In genomic region chr5:131468609-131469008, GRCm38 (mm10) we compare ENCODE assay signal across 21 mouse cellular contexts.
DNase-seq lines count a peak whose midpoint lies in the region; ATAC-seq and TF ChIP-seq lines count a peak whose summit lies in the region.
"Had no signal": no experiment of that assay in that cellular context is flagged by ENCODE, and none has a peak within 500 bp of the region (broad histone marks: within the 10 kb centered on the region; RNA-seq: fewer than 3 reads in every experiment).

No protein-coding gene starts in this region.

- H3K4me1 ChIP-seq in forebrain, embryonic 15.5 days = peaks cover 8% of the 10 kb centered on the region
- peaks cover 4% of the 10 kb centered on the region for H3K4me1 ChIP-seq in forebrain, embryonic 12.5 days
- peaks cover 3% of the 10 kb centered on the region for H3K4me1 ChIP-seq in hindbrain, embryonic 15.5 days (replicated peaks)
- H3K4me1 ChIP-seq in hindbrain, embryonic 14.5 days (replicated peaks; ENCODE audit: control insufficient read depth, insufficient read depth, low read length) = no peaks in the 10 kb centered on the region
- H3K4me1 ChIP-seq in lung, postnatal 0 days (ENCODE audit: insufficient read depth, low read depth, low read length) = no peaks in the 10 kb centered on the region
- H3K4me1 ChIP-seq: embryonic facial prominence, embryonic 13.5 days had no signal

- no peak overlapping the region for H3K4me3 ChIP-seq in forebrain, embryonic 15.5 days
- no peak overlapping the region for H3K4me3 ChIP-seq in forebrain, embryonic 12.5 days (replicated peaks)
- H3K4me3 ChIP-seq in hindbrain, embryonic 15.5 days = no peak overlapping the region
- H3K4me3 ChIP-seq in hindbrain, embryonic 14.5 days (replicated peaks; ENCODE audit: low read length) = no peak overlapping the region
- no peak overlapping the region for H3K4me3 ChIP-seq in lung, postnatal 0 days (ENCODE audit: low read depth, low read length)
- H3K4me3 ChIP-seq: embryonic facial prominence, embryonic 13.5 days; forebrain, embryonic 13.5 days; gastrocnemius, adult 2 months had no signal

- TF ChIP-seq CTCF in lung, postnatal 0 days (IDR thresholded peaks at IDR 0.05) = 0 out of 2 replicates have a peak, but pooled peaks have one; percentile 2

- no peak overlapping the region for H3K9ac ChIP-seq in forebrain, embryonic 15.5 days (replicated peaks)
- H3K9ac ChIP-seq in forebrain, embryonic 12.5 days = no peak overlapping the region
- H3K9ac ChIP-seq in hindbrain, embryonic 15.5 days = no peak overlapping the region
- H3K9ac ChIP-seq in hindbrain, embryonic 14.5 days = no peak overlapping the region
- H3K9ac ChIP-seq in lung, postnatal 0 days (replicated peaks; ENCODE audit: low read depth) = no peak overlapping the region
- H3K9ac ChIP-seq: embryonic facial prominence, embryonic 13.5 days; forebrain, embryonic 13.5 days had no signal

- H3K27me3 ChIP-seq in forebrain, embryonic 15.5 days = no peaks in the 10 kb centered on the region
- H3K27me3 ChIP-seq in forebrain, embryonic 12.5 days = no peaks in the 10 kb centered on the region
- no peaks in the 10 kb centered on the region for H3K27me3 ChIP-seq in hindbrain, embryonic 15.5 days
- no peaks in the 10 kb centered on the region for H3K27me3 ChIP-seq in hindbrain, embryonic 14.5 days (ENCODE audit: control insufficient read depth, insufficient read depth, low read length)
- no peaks in the 10 kb centered on the region for H3K27me3 ChIP-seq in lung, postnatal 0 days (replicated peaks; ENCODE audit: insufficient read depth, low read length)
- H3K27me3 ChIP-seq: embryonic facial prominence, embryonic 13.5 days; forebrain, embryonic 13.5 days had no signal

- H3K27ac ChIP-seq in forebrain, embryonic 15.5 days (replicated peaks) = no peak overlapping the region
- no peak overlapping the region for H3K27ac ChIP-seq in forebrain, embryonic 12.5 days
- 0 out of 2 replicates have a peak overlapping the region, but pooled peaks have one; percentile 10 for H3K27ac ChIP-seq in hindbrain, embryonic 15.5 days (replicated peaks)
- H3K27ac ChIP-seq in hindbrain, embryonic 14.5 days = no peak overlapping the region
- H3K27ac ChIP-seq in lung, postnatal 0 days (ENCODE audit: low read length) = no peak overlapping the region
- H3K27ac ChIP-seq: embryonic facial prominence, embryonic 13.5 days; forebrain, embryonic 13.5 days; gastrocnemius, adult 2 months had no signal

- H3K36me3 ChIP-seq in forebrain, embryonic 15.5 days = peaks cover 76% of the 10 kb centered on the region
- H3K36me3 ChIP-seq in forebrain, embryonic 12.5 days (replicated peaks) = peaks cover 86% of the 10 kb centered on the region
- peaks cover 56% of the 10 kb centered on the region for H3K36me3 ChIP-seq in hindbrain, embryonic 15.5 days
- peaks cover 85% of the 10 kb centered on the region for H3K36me3 ChIP-seq in hindbrain, embryonic 14.5 days (replicated peaks; ENCODE audit: control insufficient read depth, insufficient read depth)
- H3K36me3 ChIP-seq in lung, postnatal 0 days (ENCODE audit: insufficient read depth, low read length) = no peaks in the 10 kb centered on the region

- H3K4me2 ChIP-seq in forebrain, embryonic 15.5 days (replicated peaks) = no peak overlapping the region
- H3K4me2 ChIP-seq in forebrain, embryonic 12.5 days = no peak overlapping the region
- no peak overlapping the region for H3K4me2 ChIP-seq in hindbrain, embryonic 15.5 days
- H3K4me2 ChIP-seq in hindbrain, embryonic 14.5 days (replicated peaks) = no peak overlapping the region
- H3K4me2 ChIP-seq in lung, postnatal 0 days (replicated peaks; ENCODE audit: low read depth, low read length) = no peak overlapping the region
- H3K4me2 ChIP-seq: embryonic facial prominence, embryonic 13.5 days; forebrain, embryonic 13.5 days; heart, embryonic 11.5 days had no signal

- no peaks in the 10 kb centered on the region for H3K9me3 ChIP-seq in forebrain, embryonic 15.5 days
- no peaks in the 10 kb centered on the region for H3K9me3 ChIP-seq in forebrain, embryonic 12.5 days
- H3K9me3 ChIP-seq in hindbrain, embryonic 15.5 days = no peaks in the 10 kb centered on the region
- H3K9me3 ChIP-seq in hindbrain, embryonic 14.5 days (ENCODE audit: control insufficient read depth, low read length) = no peaks in the 10 kb centered on the region
- H3K9me3 ChIP-seq in lung, postnatal 0 days (ENCODE audit: low read length) = no peaks in the 10 kb centered on the region
- H3K9me3 ChIP-seq: embryonic facial prominence, embryonic 13.5 days; forebrain, embryonic 13.5 days had no signal

- TF ChIP-seq EP300 in lung, postnatal 0 days (IDR thresholded peaks at IDR 0.05) = no peak

- 0 out of 2 replicates have a peak, but pooled peaks have one; percentile 36 for ATAC-seq in forebrain, embryonic 15.5 days (replicated peaks)
- no peak for ATAC-seq in forebrain, embryonic 12.5 days (ENCODE audit: low FRiP score)
- ATAC-seq in hindbrain, embryonic 15.5 days (ENCODE audit: low FRiP score, low read depth) = no peak
- ATAC-seq in hindbrain, embryonic 14.5 days (ENCODE audit: low FRiP score) = no peak
- ATAC-seq in lung, postnatal 0 days = no peak
- ATAC-seq: forebrain, embryonic 13.5 days; intestine, embryonic 16.5 days had no signal

- no peak for DNase-seq in hindbrain, embryonic 14.5 days (ENCODE audit: low spot score)
- no peak for DNase-seq in lung, postnatal 0 days (ENCODE audit: low spot score)
- no peak for DNase-seq in lung, postnatal 4 days
- peak; percentile 51 for DNase-seq in ES-CJ7 (ENCODE audit: low read depth, low spot score)
- no peak for DNase-seq in retina, embryonic 14.5 days (ENCODE audit: low spot score)
- DNase-seq: adrenal gland, postnatal 10 days; cerebellum, adult 11 months; cerebellum, adult 8-10 months; cerebellum, postnatal 14 days; embryo, embryonic 11 days; gastrocnemius, adult 2 months; gastrocnemius, postnatal 36 days; heart, adult 11 months; heart, postnatal 36 days had no signal

- WGBS in forebrain, embryonic 15.5 days = 95% methylated on average over 4 of the region's 4 CpGs
- 90% methylated on average over 4 of the region's 4 CpGs for WGBS in forebrain, embryonic 12.5 days
- 94% methylated on average over 4 of the region's 4 CpGs for WGBS in hindbrain, embryonic 15.5 days
- WGBS in hindbrain, embryonic 14.5 days = 93% methylated on average over 4 of the region's 4 CpGs
- 93% methylated on average over 4 of the region's 4 CpGs for WGBS in lung, postnatal 0 days
